Mouse (Mus musculus) retina, embryonic 14.5 days (tissue): Measurements from ENCODE around the gene Ezh1.

Experiments
- DNase-seq: peaks from one replicate; pipeline ENCODE4 v3.0.0-alpha.2; 2015; ENCODE audit warnings: low spot score

Gene Ezh1

GRCm38 (mm10) chr11:101226065-101226701 lies at the start of gene Ezh1:
Gene Ezh1, minus strand, starts transcription at chr11:101226463.
- DNase-seq = peak; percentile 83

- DNase-seq = no peak
Observed at GRCm38 (mm10) chr11:101275309-101275708, 49.0 kb upstream of the Ezh1 start.

- no peak for DNase-seq
Observed at GRCm38 (mm10) chr11:101272446-101272845, 46.2 kb upstream of the Ezh1 start.

- DNase-seq = peak; percentile 55
Observed at GRCm38 (mm10) chr11:101269577-101270116, 43.4 kb upstream of the Ezh1 start.

- DNase-seq = no peak
Observed at GRCm38 (mm10) chr11:101265906-101266305, 39.6 kb upstream of the Ezh1 start.

- no peak for DNase-seq
Observed at GRCm38 (mm10) chr11:101264954-101265471, 38.8 kb upstream of the Ezh1 start.

- no peak for DNase-seq
Observed at GRCm38 (mm10) chr11:101263989-101264280, 37.7 kb upstream of the Ezh1 start.

- no peak for DNase-seq
Observed at GRCm38 (mm10) chr11:101263138-101263988, 37.1 kb upstream of the Ezh1 start.

GRCm38 (mm10) chr11:101262272-101262967 lies 36.2 kb upstream of the Ezh1 start:
- no peak for DNase-seq

- no peak for DNase-seq
Observed at GRCm38 (mm10) chr11:101260826-101261380, 34.6 kb upstream of the Ezh1 start.

GRCm38 (mm10) chr11:101259948-101260825 lies 33.9 kb upstream of the Ezh1 start, which contains the start of gene Wnk4:
Gene Wnk4, plus strand, starts transcription at chr11:101260567.
- peak; percentile 69 for DNase-seq

GRCm38 (mm10) chr11:101259261-101259712 lies 33.0 kb upstream of the Ezh1 start:
- DNase-seq = no peak

GRCm38 (mm10) chr11:101255826-101256775 lies 29.8 kb upstream of the Ezh1 start:
- DNase-seq = no peak

GRCm38 (mm10) chr11:101253613-101254389 lies 27.5 kb upstream of the Ezh1 start, which contains the start of gene Vps25:
Gene Vps25, plus strand, starts transcription at chr11:101253707.
- DNase-seq = peak; percentile 89

GRCm38 (mm10) chr11:101252941-101253340 lies 26.7 kb upstream of the Ezh1 start:
- DNase-seq = no peak

GRCm38 (mm10) chr11:101251031-101251430 lies 24.8 kb upstream of the Ezh1 start:
- DNase-seq = no peak

- peak; percentile 84 for DNase-seq
Observed at GRCm38 (mm10) chr11:101248258-101248994, 22.2 kb upstream of the Ezh1 start.

- no peak for DNase-seq
Observed at GRCm38 (mm10) chr11:101247521-101248030, 21.3 kb upstream of the Ezh1 start.
